Mouse (Mus musculus) cerebellum, adult 11 months (tissue): ENCODE results near the gene Tram2.

Experiments
- DNase-seq: peaks from one replicate; pipeline ENCODE4 v3.0.0; 2022

The Tram2 gene

DNA sequence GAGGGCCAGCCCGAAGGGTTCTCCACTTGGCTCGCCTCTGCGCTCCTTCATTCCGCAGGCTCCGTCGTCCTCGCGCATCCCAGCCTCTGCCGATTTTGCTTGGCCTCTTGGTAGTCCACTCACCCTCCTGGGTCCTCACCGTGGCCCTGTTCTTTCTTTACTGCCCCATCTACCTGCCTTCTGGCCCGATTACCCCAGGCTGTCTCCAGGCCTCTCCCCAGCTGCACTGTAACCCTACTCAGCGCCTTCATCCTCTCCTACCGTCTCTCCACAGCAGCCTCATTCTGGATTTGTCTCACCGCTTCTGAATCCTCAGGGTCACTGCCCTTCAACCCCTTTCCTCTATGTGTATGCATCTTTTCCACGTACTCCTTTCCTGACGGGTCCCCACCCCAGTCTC lies 127.2 kb downstream of the Tram2 start:
- DNase-seq = no peak

DNA sequence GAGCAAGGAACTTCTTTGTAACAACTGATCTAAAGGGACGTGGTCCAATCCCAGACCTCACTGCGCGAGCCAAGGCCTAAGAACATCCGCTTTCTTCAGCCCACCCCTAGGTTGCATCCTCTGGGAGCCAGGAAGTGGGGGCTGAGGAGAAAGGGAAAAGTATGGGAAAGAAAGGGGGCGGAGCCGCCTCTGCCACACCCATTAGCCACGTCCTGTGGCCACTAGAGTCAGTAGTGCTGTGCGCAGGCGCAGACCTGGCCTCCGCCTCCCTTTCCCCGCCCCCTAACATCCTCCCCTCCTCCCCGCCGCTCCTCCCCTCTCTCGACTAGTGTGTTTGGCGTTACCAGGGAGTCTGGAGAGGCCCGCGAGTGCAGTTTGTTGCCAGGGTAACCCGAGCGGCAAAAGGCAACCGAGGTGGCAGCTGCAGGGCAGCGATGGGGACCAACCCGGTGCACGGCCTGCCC lies 127.7 kb downstream of the Tram2 start, which contains the start of gene Efhc1:
TSS of gene Efhc1 (plus strand) at position 327 of the 464 bp plus-strand sequence.
- peak; percentile 89 for DNase-seq
